Mouse (Mus musculus) CD4-positive naive resting alpha-beta T cell, adult 57 days (primary cell): ENCODE results near the gene Shroom3. TPM values are rescaled to one million over a fixed set of nuclear protein-coding genes. Genes with fewer than 3 reads are reported as not detected.

ENCODE experiments used
- total RNA-seq: library from RNA; stranded (reverse); gene quantifications from one replicate; pipeline ENCODE4 v1.2.4, GENCODE M21; 2023

Shroom3 gene
- 0.33 TPM for total RNA-seq

GRCm38 (mm10) chr5:92683351-92683807 lies at the start of gene Shroom3:
Shroom3 (plus strand) TSS chr5:92683435.

GRCm38 (mm10) chr5:92674859-92675573 lies 8.2 kb upstream of the Shroom3 start, which contains the start of gene Ccdc158:
Ccdc158 (minus strand) TSS chr5:92675271.

Other genes with a start within 250 kb of the Shroom3 start
- 53.3 TPM for gene Nup54, start 248.2 kb upstream of the Shroom3 start, total RNA-seq
- gene Scarb2, start 176.6 kb upstream of the Shroom3 start, total RNA-seq, result 44.4 TPM
- gene Fam47e, start 128.4 kb upstream of the Shroom3 start, total RNA-seq, result not detected
- gene Stbd1, start 80.4 kb upstream of the Shroom3 start, total RNA-seq, result not detected
- gene Ccdc158, start 8.2 kb upstream of the Shroom3 start, total RNA-seq, result not detected